Mouse (Mus musculus) thymus, adult 2 months (tissue): Measurements from ENCODE around the gene Cnot2. TPM values are rescaled to one million over a fixed set of nuclear protein-coding genes. Genes with fewer than 3 reads are reported as not detected.

Experiments used
- DNase-seq: peaks from one replicate; pipeline ENCODE4 v3.0.0; 2021
- H3K27ac ChIP-seq: fragments of 200-500 bp; 2 replicates; pipeline ENCODE4 v1.5.1; 2012; ENCODE audit warnings: low read length, control low read depth; ENCODE audit not compliant: control insufficient read depth, insufficient read depth
- H3K27me3 ChIP-seq: fragments of 200-500 bp; 2 replicates; pipeline ENCODE4 v1.6.1; 2012; ENCODE audit warnings: mild to moderate bottlenecking, low read length, moderate library complexity, mixed read lengths; ENCODE audit not compliant: control insufficient read depth, insufficient read depth
- H3K36me3 ChIP-seq: fragments of 200-500 bp; 2 replicates; pipeline ENCODE4 v1.6.1; 2012; ENCODE audit warnings: mild to moderate bottlenecking, low read length, moderate library complexity; ENCODE audit not compliant: control insufficient read depth, insufficient read depth
- H3K4me1 ChIP-seq: fragments of 200-500 bp; replicated peaks from 2 replicates; pipeline ENCODE4 v1.6.1; 2012; ENCODE audit warnings: low read length; ENCODE audit not compliant: control insufficient read depth, insufficient read depth
- H3K4me3 ChIP-seq: fragments of 200-500 bp; 2 replicates; pipeline ENCODE4 v1.5.1; 2012; ENCODE audit warnings: mild to moderate bottlenecking, low read length, control low read depth, moderate library complexity; ENCODE audit not compliant: control insufficient read depth, insufficient read depth
- CTCF ChIP-seq: fragments of 200-500 bp; IDR thresholded peaks from 2 replicates; pipeline ENCODE4 v1.5.1; 2012; ENCODE audit warnings: mild to moderate bottlenecking, control low read depth, low read length, moderate library complexity, borderline replicate concordance; ENCODE audit not compliant: control insufficient read depth, poor library complexity, insufficient read depth; ENCODE audit errors: extremely low read depth
- POLR2A ChIP-seq: fragments of 200-500 bp; IDR thresholded peaks from 2 replicates; pipeline ENCODE4 v1.6.1; 2012; ENCODE audit warnings: mild to moderate bottlenecking, low read length, control low read depth, moderate library complexity; ENCODE audit not compliant: control insufficient read depth, poor library complexity, insufficient read depth; ENCODE audit errors: extremely low read depth
- WGBS: fragments of 180-500 bp; shearing (Covaris S2); methylation state at CpG from one replicate; pipeline ENCODE4 v1.1.7; 2018; 5-methylcytosine and 5-hydroxymethylcytosine counted together
- polyA plus RNA-seq: library from polyadenylated mRNA; depleted of rRNA; stranded (reverse); fragments of >200 nt; gene quantifications from 2 replicates; pipeline ENCODE4 v1.2.3, GENCODE M21; 2012

Cnot2 gene
- polyA plus RNA-seq, 1 experiment: 103 TPM

GRCm38 (mm10) chr10:116470306-116470925, 110.9 kb downstream of the Cnot2 start:
- whole genome bisulfite sequencing: 93% methylated on average over 11 of the region's 11 CpGs
- TF ChIP-seq CTCF: no peak
- TF ChIP-seq POLR2A: no peak
- Histone ChIP-seq H3K27ac (no peak overlapping the region), H3K27me3 (no peaks in the 10 kb centered on the region), H3K4me3 (no peak overlapping the region), H3K36me3 (no peaks in the 10 kb centered on the region), H3K4me1 (peaks cover 10% of the 10 kb centered on the region)
- no peak for DNase-seq

DNA sequence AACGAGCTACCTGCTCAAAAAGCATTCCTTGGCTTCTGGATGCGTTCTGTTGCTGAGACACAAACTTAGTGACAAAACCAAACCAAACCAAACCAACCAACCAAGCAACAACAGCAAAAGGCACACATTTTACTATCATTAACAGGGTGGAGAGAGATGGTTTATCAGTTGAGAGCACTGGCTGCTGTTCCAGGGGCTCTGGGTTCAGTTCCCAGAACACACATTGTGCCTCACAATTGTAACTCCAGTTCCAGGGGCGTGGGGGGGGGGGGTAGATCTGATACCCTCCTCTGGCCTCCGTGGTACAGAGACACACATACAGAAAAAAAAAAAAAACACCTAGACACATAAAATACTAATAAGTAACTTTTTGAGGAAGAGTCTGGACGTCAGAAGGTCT, 113.2 kb downstream of the Cnot2 start:
- Histone ChIP-seq H3K36me3 (no peaks in the 10 kb centered on the region), H3K4me3 (no peak overlapping the region), H3K27me3 (no peaks in the 10 kb centered on the region), H3K27ac (no peak overlapping the region), H3K4me1 (peaks cover 5% of the 10 kb centered on the region)
- 88% methylated on average over 5 of the region's 5 CpGs for whole genome bisulfite sequencing
- DNase-seq: no peak
- no peak for TF ChIP-seq CTCF
- no peak for TF ChIP-seq POLR2A

GRCm38 (mm10) chr10:116463753-116464345, 117.5 kb downstream of the Cnot2 start:
- H3K4me3 ChIP-seq: no peak overlapping the region
- peak; percentile 15 for DNase-seq
- H3K27me3 ChIP-seq: no peaks in the 10 kb centered on the region
- no peaks in the 10 kb centered on the region for H3K4me1 ChIP-seq
- TF ChIP-seq POLR2A (no peak), CTCF (no peak)
- no peaks in the 10 kb centered on the region for H3K36me3 ChIP-seq
- WGBS: 92% methylated on average over 12 of the region's 12 CpGs
- no peak overlapping the region for H3K27ac ChIP-seq

DNA sequence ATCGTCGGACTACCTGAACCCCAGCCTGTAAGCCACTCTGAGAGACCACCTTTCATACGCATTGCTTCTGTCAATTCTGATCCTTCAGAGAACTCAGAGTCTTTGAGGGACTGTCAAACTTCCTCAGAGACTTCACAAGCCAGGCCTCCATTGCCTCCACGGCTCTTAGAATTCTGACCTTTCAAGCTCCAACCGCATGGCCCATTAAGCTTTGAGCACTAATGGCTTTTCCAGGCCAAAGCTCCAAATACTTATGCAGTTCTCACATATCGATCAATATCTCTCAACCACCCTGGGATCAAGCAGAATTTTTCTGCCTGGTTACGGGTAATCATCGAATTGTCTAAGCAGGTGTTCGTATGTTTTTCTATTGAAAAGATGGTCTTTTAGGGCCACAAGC, 119.9 kb downstream of the Cnot2 start:
- TF ChIP-seq POLR2A (no peak), CTCF (no peak)
- 97% methylated on average over 9 of the region's 9 CpGs for WGBS
- no peaks in the 10 kb centered on the region for H3K27me3 ChIP-seq

DNA sequence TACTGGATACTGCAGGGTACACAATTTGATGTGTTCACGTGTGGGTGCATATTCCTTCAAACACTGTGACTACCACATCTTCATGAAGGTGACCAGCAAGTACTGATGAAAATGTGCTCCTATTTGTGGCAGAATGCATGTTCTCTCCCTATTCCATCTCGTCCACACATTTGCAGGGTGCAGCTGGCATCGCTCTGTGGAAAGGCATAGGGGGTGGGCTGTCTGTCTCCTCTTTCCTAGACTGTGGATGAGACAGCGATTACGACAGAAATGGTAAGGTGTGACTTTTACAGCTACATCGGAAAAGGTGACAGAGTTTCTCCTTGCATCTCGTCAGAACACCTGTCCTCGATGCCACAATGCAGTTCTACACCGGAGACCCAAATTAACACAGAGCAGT, 122.5 kb downstream of the Cnot2 start:
- no peak overlapping the region for H3K4me3 ChIP-seq
- DNase-seq: no peak
- H3K27me3 ChIP-seq: no peaks in the 10 kb centered on the region
- H3K4me1 ChIP-seq: no peaks in the 10 kb centered on the region
- no peaks in the 10 kb centered on the region for H3K36me3 ChIP-seq
- 97% methylated on average over 9 of the region's 9 CpGs for WGBS
- no peak overlapping the region for H3K27ac ChIP-seq
- no peak for TF ChIP-seq CTCF
- no peak for TF ChIP-seq POLR2A

More for the DNA sequence above, 119.9 kb downstream of the Cnot2 start:
- Histone ChIP-seq H3K27ac (no peak overlapping the region), H3K36me3 (no peaks in the 10 kb centered on the region), H3K4me3 (no peak overlapping the region), H3K4me1 (no peaks in the 10 kb centered on the region)
- no peak for DNase-seq

GRCm38 (mm10) chr10:116452771-116453170, 128.5 kb downstream of the Cnot2 start:
- H3K4me1 ChIP-seq: no peaks in the 10 kb centered on the region
- H3K27me3 ChIP-seq: no peaks in the 10 kb centered on the region
- 97% methylated on average over 7 of the region's 7 CpGs for WGBS
- TF ChIP-seq CTCF (no peak), POLR2A (no peak)
- no peaks in the 10 kb centered on the region for H3K36me3 ChIP-seq
- no peak overlapping the region for H3K4me3 ChIP-seq
- DNase-seq: no peak
- no peak overlapping the region for H3K27ac ChIP-seq

DNA sequence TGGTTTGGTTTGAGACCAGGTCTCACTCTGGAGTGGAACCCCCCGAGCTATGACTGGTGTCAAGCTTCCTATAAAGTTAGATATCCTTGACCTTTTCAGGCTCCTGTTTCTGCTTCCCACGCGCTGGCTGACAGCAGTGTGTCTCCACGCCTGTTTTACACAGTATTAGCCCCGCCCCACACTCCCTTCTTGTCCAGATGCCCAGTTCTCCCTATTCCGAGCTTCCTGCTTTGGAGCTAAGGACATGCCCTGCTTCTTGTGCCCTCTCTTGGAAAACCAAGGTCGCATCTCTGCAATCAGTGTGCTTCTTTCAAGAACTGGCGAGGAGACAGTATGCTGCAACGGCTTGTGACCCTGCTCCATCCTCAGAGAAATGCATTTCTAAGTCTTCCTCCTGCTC, 130.7 kb downstream of the Cnot2 start:
- H3K4me1 ChIP-seq: no peaks in the 10 kb centered on the region
- WGBS: 87% methylated on average over 9 of the region's 9 CpGs
- H3K4me3 ChIP-seq: no peak overlapping the region
- no peak for DNase-seq
- H3K27me3 ChIP-seq: no peaks in the 10 kb centered on the region
- H3K36me3 ChIP-seq: no peaks in the 10 kb centered on the region
- no peak overlapping the region for H3K27ac ChIP-seq
- TF ChIP-seq CTCF (no peak), POLR2A (no peak)
